Mouse (Mus musculus) heart, postnatal 25 days (tissue): ENCODE measurements around the gene Nphs1. TPM values are rescaled to one million over a fixed set of nuclear protein-coding genes. Genes with fewer than 3 reads are reported as not detected.
A peak's percentile ranks its signal among the peaks of the same experiment; 100 is the strongest.

ENCODE experiments used
- DNase-seq: peaks from one replicate; pipeline ENCODE4 v3.0.0; 2022; ENCODE audit warnings: low spot score
- intact Hi-C: fragments of 180-260 bp; cut with DNase I; formaldehyde crosslinking; loops from one replicate; pipeline ENCODE4 v1.15.1; 2025
- total RNA-seq, 2 experiments: library from RNA; stranded (reverse); gene quantifications; 2 replicates each; pipeline ENCODE4 v1.2.3; 2021

The Nphs1 gene
- total RNA-seq, result not detected

DNA sequence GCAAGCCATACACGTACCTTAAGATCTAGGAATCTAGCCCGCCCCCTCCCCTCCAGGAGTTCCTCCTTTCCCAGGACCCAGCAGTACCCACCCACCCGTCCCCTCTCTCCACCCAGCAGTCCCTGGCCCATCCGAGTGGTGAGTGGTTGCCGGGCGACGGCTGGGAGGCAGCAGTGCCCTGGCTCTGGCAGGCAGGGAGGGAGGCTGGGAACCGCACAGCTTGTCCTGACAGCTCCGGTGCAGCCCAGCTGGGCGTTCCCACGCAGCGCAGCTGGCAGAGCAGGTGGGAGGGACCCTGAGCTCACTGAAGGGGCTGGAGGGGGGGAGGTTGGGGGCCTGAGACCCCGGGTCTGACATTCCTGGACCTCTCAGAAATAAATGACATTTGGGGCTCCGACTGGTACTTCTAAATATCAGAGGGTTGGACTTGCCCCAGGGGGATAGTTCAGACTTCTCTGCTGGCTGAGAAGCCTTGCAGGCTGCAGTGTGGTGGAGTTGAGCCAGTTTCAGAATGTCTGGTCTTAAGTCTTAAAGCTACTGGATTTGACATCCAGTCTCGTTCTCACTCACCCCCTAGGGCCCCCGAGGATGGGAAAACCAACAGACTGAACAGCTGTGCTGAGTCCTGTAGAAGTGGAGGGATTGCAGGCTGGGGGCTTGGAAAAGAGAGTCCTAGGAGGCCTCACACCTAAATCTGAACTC, at the start of gene Nphs1, which contains the start of gene Kirrel2:
Nphs1 (plus strand) TSS at position 687 of the 702 bp plus-strand sequence.
Kirrel2 (minus strand) TSS at position 62 of the 702 bp plus-strand sequence.
- DNase-seq, result no peak
- intact Hi-C loops, result no loop called here

DNA sequence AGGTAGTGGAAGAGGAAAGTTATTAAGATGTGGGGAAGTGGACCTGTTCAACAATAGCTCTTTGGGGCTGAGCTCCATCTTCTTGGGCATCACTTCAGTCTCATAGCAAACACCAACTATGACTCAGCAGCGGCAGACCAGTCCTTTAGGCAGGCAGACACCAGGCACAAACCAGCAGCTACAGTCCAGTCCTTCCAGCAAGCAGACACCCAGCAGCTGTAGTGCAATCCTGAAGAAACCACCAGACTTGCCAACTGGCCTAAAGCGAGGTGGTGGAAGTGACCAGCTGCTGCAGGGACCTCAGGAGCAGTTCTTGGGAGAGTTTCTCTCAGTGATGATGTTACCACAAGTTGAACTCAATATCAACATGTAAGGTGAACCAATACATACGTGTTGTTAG, 49.5 kb upstream of the Nphs1 start:
- DNase-seq, result no peak
- intact Hi-C loops, result no loop called here

DNA sequence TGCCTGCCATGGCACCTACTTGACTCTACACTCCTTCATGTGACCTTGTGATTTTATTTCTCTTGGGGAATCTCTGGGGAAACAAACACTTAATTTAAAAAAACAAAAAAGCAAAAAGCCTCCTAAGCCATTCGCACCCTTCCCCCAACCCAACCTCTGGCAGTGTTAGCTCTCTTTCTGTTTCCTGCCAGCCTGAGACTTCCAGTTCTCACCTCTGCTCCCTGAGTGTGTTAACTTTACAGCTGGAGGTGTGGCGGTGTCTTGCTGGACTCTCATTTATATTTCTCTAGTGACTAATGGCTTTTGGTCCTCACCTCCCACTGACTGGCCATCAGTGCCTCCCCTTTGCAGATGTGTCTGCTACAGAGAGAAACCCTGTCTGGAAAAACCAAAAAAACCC, 48.3 kb upstream of the Nphs1 start:
- DNase-seq, result no peak
- intact Hi-C loops, result no loop called here

DNA sequence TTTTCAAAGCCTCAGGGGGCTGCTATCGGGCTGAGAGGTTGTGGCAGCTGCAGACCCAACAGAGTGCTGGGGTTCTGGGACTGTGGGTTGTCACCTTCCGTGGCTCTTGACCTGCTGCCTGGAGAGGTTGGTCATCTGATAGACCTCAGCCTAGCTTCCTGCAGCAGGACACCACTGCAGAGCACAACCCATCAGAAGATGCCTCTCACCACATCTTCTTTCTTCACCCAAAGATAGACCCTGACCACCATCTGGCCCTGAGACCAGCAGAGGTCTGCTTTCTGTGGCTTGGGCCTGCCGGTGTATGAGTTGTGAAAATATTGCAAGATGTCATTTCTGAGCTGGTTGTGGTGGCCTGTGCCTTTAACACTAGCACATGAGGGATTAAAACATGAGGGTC, 47.1 kb upstream of the Nphs1 start:
- DNase-seq, result no peak
- intact Hi-C loops, result no loop called here

DNA sequence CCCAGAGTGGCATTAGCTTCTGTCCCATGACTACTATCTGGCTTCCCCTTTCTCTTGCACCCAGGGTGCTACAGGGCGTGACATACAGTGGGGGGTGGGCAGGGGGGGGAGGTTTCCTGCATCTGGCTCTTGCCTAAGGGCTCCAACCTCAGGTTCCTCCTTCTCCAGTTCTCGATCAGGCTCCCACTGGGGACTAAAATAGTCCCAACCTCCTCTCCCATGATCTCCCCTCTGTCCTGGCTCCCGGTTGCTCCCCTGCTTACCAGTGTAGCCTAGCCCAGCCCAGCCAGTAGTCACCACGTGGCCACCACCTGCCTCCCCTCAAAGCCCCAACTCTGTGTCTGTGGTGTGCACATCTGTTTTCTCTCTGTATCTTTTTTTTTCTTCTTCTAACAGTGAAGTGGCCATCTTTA, 45.4 kb upstream of the Nphs1 start:
- DNase-seq, result no peak
- intact Hi-C loops, result no loop called here

DNA sequence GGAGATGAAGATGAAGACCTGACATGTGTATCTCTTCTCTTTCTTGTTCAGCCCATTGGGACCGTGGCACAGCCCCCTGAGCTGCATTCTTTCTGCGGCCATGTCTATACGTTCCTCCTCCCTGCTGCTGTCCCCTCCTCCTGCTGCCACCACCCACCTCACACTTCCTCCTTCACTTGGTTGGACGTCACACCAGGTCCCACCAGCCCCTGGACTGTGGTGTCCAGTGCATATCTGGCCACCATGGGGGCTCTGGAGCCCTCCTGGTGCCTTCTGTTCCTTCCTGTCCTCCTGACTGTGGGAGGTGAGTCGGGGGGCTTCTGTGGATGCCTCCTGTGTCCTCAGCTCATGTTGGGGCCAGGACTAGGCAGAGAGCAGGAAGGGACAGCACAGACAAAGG, 44.5 kb upstream of the Nphs1 start, which contains the start of gene Tyrobp:
Tyrobp (plus strand) TSS at position 165 of the 400 bp plus-strand sequence.
- peak; percentile 26 for DNase-seq
- intact Hi-C loops, result no loop called here

DNA sequence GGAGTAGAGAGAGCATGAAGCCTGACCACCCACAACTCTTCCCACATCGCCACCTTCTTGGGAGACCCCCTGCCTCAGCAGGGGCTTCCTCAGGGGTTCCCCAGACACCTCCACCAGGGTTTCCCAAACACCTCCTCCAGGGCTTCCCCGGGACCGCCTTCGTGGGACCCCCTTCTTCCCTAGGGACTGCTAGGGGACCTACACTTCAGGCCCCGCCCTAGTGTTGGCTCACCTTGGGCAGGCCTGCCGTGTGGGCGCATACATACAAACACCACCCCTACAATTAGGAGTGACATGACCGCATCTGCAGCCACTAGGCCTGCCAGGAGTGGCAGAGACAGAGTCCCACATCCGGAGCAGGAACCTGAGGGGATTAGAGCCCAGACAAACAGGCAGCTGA, 40.3 kb upstream of the Nphs1 start:
- DNase-seq, result no peak
- intact Hi-C loops, result no loop called here

DNA sequence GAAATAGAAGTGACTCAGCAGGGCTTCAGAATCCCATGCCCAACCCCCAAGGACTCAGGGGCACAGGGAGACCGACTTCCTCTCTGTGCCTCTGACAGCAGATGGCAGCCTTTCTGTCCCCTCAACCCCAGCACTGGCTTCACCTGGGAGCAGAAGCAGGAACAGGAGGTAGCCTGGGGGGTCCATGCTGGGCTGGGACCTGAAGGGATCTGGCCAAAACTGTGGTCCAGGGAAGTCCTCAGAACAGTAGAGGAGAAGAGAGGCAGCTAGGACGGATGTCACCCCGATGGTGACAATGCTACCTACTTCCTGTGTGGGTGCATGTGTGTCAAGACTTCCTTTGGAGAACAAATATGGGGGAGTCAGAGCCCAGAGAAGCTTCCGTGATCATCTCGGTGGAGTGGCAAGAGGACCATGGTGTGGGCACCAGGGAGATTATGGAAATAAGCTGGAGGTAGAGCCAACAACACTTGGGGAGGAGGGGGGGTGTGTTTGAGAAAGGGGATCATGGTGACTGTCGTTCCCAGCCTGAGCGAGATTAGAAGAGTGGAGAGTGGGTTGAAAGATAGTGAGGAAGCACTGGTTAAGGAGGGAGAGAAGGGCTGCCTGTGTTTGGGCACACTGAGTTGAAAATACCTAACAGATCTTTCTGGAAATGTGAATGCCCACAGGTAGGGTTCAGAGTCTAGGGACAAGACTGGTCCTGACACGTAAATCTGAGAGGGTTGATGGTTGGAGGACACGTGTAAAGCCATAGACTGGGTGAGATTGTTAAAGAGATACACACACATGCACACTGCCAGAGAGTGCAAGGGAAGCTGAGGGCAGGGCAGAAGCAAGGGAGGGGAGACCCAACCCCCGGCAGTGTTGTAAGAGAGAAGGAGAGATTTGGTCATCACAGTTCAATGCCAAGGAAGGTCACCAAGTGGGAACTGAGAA, 38.3 kb upstream of the Nphs1 start, which contains the start of gene Hcst:
Hcst (minus strand) TSS at position 294 of the 939 bp plus-strand sequence.
- no peak for DNase-seq
- intact Hi-C loops, result no loop called here

DNA sequence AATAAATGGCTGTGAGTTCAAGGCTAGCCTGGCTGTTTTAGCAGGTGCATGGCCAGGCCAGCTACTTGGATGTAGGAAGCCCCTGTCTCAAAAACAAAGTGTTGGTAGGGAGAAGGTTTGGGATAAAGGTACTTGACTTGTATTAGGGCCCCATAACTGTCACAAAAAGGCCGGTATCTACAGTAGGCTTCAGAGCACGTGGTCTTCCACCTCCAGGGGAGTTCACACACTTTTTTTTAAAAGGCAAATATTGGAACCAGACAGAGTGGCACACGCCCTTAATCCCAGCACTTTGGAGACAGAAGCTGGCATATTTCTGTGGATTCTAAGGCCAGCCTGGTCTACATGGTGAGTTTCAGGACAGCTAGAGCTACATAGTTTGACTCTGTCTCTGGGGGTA, 37.4 kb upstream of the Nphs1 start:
- DNase-seq, result no peak
- intact Hi-C loops, result no loop called here

DNA sequence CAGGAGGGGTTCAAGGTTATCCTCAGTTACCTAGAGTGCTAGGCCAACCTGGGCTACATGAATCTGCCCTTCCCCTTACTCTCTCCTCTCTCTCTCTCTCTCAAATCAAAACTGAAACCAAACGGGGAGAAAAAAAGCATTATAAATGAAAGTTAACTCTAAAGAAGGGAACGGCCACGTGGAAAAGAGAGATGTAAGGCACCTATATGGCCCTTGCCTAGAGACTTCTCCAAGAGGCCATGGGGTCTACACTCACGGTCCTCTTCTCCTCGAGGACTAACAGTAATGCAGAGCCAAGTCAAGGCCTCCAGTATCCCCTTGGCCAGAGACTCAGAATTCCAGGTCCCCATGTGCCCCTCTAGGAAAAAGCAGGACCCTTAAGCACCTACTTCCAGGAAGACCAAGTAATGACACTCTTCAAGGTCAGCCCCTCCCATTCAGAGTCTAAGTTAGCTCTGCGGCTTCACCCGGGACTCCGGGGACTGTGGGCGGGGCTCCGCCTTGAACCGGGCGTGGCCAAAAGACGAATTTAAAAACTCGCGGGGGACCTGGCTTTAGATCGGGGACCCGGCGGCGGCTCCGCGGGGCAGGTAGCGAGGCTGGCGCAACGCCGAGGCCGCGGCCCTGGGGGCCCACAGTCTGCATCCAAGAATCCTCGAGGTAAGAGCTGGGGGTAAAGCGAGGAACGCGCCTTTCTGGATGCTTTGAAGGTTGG, 36.8 kb upstream of the Nphs1 start, which contains the start of gene Nfkbid:
Nfkbid (plus strand) TSS at position 558 of the 715 bp plus-strand sequence.
- DNase-seq, result peak; percentile 30
- intact Hi-C loops, result no loop called here

DNA sequence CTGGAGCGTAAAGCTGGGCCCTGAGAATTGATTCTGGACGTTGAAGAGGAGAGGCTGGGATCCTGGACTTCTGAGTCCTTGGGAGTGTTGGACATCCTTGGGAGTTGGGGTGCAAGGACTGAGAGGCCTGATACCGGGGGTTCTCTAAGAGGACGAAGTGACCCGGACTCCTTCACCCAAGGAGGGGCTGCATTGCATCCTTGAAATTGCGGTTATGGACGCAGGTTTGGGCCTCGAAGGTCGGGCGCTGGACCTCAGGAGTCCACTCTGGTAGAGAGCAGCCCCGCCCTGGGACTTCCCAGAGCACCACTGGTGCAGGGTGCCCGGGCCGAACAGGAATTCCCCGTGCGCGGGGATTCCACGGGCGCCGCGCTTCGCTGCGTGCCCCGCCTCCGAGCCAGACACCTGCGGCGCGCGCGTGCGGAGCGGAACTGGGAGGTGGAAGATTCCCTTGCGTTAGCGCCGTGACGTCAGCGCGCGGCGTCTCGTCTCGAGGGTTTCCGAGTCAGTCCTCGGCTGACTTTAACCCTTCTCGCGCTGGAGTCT, 36.2 kb upstream of the Nphs1 start:
- peak; percentile 60 for DNase-seq
- intact Hi-C loops, result no loop called here

DNA sequence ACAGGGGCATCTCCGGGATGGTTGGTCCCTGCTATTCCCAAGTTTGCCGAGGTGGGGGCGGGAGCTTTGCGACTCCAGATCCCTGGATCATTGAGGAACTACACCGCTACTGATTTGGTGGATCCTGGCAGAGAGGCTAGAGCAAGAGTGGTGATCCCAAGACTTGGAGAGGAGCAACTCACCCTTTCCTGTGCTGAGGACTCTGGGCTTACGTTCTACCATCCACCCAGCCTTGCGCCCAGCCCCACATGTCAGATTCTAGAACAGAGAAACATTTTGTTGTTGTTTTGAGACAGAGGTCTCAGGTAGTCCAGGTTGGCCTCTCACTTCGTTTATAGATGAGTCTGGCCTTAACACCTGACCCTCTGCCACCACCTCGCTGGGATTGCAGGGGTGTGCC, 35.6 kb upstream of the Nphs1 start:
- DNase-seq, result no peak
- intact Hi-C loops, result no loop called here

DNA sequence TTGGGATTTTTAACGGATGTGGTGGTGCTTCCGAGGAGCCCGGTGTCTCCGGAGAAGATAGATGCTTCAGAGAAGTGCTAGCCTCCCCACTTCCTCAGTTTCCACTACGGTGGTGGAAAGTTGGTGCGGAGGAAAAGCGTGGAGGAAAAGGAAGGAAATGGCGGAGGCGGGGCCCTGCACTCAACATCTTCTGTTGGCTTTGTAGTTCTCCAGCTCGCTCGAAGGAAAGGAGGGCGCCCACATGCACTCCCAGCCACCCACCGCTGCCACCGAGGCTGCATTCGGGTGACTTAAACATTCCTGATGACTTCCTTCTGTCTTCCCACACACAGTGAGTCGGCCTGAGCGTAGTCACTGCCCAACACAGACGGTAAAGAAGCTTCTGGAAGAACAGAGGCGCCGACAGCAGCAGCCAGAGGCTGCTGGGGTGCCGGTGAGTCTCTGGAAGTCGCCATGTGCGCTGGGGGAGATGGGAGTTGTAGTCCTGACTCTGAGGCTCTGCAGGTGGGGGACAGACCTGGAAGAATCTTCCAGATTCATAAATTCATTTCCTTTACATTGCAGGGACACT, 35.0 kb upstream of the Nphs1 start:
- intact Hi-C loops, result no loop called here
- no peak for DNase-seq

DNA sequence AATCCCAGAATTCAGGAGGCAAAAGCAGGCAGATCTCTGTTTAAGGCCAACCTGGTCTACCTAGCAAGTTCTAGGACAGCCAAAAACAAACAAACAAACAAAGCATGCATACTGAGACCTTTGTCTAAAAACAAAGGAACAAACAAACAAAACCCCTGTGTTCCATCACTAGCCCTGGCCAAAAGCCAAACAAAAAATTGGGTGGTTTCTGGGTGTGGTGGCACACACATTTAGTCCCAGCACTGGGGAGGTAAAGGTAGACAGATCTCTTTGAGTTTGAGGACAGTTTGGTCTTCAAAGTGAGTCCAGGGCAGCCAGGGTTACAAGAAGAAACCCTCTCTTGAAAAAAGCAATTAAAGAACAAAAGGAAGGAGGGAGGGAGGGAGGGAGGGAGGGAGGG, 28.8 kb upstream of the Nphs1 start:
- no peak for DNase-seq
- intact Hi-C loops, result no loop called here

DNA sequence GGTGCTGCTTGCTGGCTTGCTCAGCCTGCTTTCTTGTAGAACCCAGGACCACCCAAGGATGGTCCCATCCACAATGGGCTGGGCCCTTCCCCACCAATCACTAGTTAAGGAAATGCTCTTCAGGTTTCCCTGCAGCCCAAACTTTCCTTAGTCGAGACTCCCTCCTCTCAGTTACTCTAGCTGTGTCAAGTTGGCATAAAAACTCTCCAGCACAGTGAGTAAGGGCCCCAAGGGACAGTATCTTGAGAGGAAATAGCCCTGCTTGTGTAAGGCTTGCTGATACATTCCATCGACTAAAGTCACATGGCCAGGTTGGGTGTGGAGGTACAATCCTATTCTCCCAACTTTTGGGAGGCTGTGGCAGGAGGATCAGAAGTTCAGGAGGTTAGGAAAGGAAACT, 27.9 kb upstream of the Nphs1 start:
- DNase-seq, result no peak
- intact Hi-C loops, result no loop called here

DNA sequence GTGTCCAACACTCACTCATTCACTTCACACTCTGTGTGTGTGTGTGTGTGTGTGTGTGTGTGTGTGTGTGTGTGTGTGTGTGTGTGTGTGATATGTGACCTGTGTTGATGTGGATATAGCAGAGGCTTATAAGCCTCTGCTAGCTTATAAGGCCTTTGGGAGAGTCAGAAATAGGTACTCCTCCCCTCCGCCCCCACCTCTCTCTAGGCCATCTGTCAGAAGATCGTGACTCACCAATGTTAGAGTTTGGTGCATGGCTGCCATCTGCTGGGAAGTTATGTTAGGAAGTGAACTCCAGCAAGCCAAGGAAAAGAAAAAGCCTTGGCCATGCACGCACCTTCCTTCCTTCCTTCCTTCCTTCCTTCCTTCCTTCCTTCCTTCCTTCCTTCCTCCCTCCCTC, 26.3 kb upstream of the Nphs1 start:
- intact Hi-C loops, result loop anchor here (1.0 kb wide), 1 partner anchor 58 kb away; no protein-coding TSS in a partner anchor
- no peak for DNase-seq

DNA sequence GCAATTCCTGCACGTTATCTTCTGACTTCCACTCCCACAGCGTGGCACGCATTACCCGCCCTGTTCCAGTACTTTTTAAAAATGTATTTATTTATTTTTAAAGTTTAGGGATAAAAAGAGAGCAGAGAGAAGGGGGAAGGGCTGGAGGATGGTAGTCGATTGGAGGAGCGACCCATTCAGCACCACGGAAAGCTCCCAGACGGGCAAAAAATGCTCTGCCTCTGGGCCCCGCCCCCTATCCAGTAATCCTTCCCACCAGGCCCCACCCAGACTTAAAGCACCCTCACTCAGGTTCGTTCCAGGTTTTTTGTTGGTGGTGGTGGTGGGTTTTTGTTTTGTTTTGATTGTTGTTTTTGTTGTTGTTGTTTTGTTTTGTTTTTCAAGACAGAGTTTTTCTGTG, 23.9 kb upstream of the Nphs1 start:
- intact Hi-C loops, result no loop called here

DNA sequence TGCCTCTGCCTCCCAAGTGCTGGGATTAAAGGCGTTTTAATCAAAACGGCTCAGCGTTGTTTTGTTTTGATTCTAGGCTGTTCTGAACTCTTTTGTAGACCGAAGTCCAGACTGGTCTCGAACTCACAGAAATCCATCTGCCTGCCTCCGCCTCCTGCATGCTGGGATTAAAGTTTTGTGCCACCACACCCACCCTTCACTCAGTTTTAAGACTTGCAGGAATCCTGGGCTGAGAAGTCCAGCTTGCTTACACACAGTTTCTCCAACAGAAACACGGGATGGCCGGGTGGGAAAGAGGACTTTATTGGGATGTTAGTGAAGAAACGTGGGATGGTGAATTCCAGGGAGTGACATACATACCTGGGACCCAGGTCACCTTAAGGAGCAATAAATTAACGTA, 23.4 kb upstream of the Nphs1 start:
- no peak for DNase-seq
- intact Hi-C loops, result no loop called here

More for the DNA sequence above, 23.9 kb upstream of the Nphs1 start:
- DNase-seq, result no peak

DNA sequence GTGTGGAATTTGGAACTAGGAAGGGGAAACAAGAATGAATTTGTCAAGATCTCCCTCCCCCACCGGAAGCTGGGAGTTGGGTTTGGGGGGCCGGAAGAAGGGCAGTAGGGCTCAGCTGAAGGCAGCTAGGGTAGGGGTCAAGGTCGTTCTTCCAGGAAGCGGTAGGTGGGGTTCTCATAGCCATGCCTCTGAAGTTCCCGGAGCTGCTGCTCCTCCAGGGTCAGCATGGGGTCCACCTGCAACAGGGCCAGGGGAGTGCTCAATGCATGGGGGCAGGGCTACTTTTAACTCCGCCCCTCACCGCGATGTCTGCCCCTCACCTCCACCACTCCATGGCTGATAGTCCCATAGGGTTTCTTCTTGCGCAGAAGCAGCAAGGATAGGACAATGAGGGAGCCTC, 23.0 kb upstream of the Nphs1 start:
- intact Hi-C loops, result no loop called here
- no peak for DNase-seq

DNA sequence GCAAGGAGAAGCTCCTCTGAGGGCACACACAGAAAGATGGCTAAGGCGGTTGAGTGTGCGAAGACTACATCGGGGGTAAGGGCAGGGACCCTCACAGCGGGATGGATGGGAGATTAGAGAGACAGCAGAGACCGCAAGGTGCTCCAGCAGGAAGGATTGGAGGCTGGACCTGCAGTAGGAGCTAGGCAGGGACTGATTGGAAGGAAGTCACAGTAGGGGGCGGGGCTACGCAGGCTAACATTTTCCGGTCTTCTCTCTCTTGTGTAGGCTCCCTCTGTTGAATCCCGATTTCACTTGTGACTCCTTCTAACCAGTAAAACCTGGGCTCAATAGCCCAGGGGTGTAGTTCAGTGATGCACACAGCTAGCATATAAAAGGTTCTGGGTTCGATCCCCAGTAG, 21.2 kb upstream of the Nphs1 start:
- DNase-seq, result no peak
- intact Hi-C loops, result no loop called here
